Mouse (Mus musculus) embryonic facial prominence, embryonic 14.5 days (tissue): ENCODE data around the gene Nr2f1. TPM values are rescaled to one million over a fixed set of nuclear protein-coding genes. Genes with fewer than 3 reads are reported as not detected.

Source experiments
- ATAC-seq: fragments of 200-750 bp; cut with Nextera tagmentation; 2 replicates; pipeline ENCODE4 v1.8.0; 2017; ENCODE audit warnings: low read depth, moderate number of reproducible peaks, moderate TSS enrichment
- DNase-seq: peaks from one replicate; pipeline ENCODE4 v3.0.0-alpha.2; 2015; ENCODE audit warnings: low spot score
- H3K27ac ChIP-seq: fragments of 300-500 bp; sonication (generic); replicated peaks from 2 replicates; pipeline ENCODE4 v1.5.1; 2014; ENCODE audit warnings: low read depth, mild to moderate bottlenecking, low read length, moderate library complexity
- H3K27me3 ChIP-seq: fragments of 300-500 bp; sonication (generic); replicated peaks from 2 replicates; pipeline ENCODE4 v1.6.1; 2014; ENCODE audit warnings: low read length; ENCODE audit not compliant: control insufficient read depth, insufficient read depth
- H3K36me3 ChIP-seq: fragments of 300-500 bp; sonication (generic); 2 replicates; pipeline ENCODE4 v1.6.1; 2014; ENCODE audit warnings: low read length, mixed read lengths; ENCODE audit not compliant: control insufficient read depth, insufficient read depth
- H3K4me1 ChIP-seq: fragments of 300-500 bp; sonication (generic); 2 replicates; pipeline ENCODE4 v1.6.1; 2014; ENCODE audit warnings: antibody characterized with exemption, low read length; ENCODE audit not compliant: control insufficient read depth, insufficient read depth
- H3K4me2 ChIP-seq: fragments of 300-500 bp; sonication (generic); 2 replicates; pipeline ENCODE4 v1.6.1; 2014; ENCODE audit warnings: low read depth, mild to moderate bottlenecking, low read length, moderate library complexity, mixed read lengths
- H3K4me3 ChIP-seq: fragments of 300-500 bp; sonication (generic); 2 replicates; pipeline ENCODE4 v1.5.1; 2014; ENCODE audit warnings: low read depth, mild to moderate bottlenecking, low read length
- H3K9ac ChIP-seq: fragments of 300-500 bp; sonication (generic); 2 replicates; pipeline ENCODE4 v1.6.1; 2014; ENCODE audit warnings: low read depth, mild to moderate bottlenecking, low read length, moderate library complexity, mixed read lengths
- H3K9me3 ChIP-seq: fragments of 300-500 bp; sonication (generic); 2 replicates; pipeline ENCODE4 v1.6.1; 2016; ENCODE audit warnings: low read length; ENCODE audit not compliant: control insufficient read depth
- WGBS: fragments of 180-500 bp; shearing (Covaris S2); extraction: QIAGEN DNeasy Blood & Tissue Kit; methylation state at CpG from one replicate; pipeline ENCODE4 v1.1.7; 2014; 5-methylcytosine and 5-hydroxymethylcytosine counted together
- polyA plus RNA-seq: library from polyadenylated mRNA; unstranded; fragments of >200 nt; fragmentation: Nextera tagmentation; extraction: Ambion mirVana; gene quantifications from 2 replicates; pipeline ENCODE4 v1.2.1, GENCODE M21; 2014

Nr2f1 gene
- polyA plus RNA-seq, 1 experiment from 2014 or later: 17.9 TPM

- ATAC-seq (no peak), DNase-seq (no peak)
- Histone ChIP-seq H3K27ac (no peak overlapping the region), H3K4me2 (no peak overlapping the region), H3K4me3 (no peak overlapping the region), H3K36me3 (no peaks in the 10 kb centered on the region), H3K9ac (no peak overlapping the region), H3K27me3 (peaks cover 86% of the 10 kb centered on the region), H3K4me1 (0 out of 2 replicates have a peak, but pooled peaks cover 3% of the 10 kb centered on the region), H3K9me3 (no peaks in the 10 kb centered on the region)
- 37% methylated on average over 11 of the region's 12 CpGs for WGBS
These were observed 13.1 kb downstream of the Nr2f1 start for GRCm38 (mm10) chr13:78186340-78186946.

- no peak for ATAC-seq
- H3K9ac ChIP-seq: no peak overlapping the region
- H3K9me3 ChIP-seq: no peaks in the 10 kb centered on the region
- peak overlapping the region; percentile 29 for H3K4me2 ChIP-seq
- H3K4me3 ChIP-seq: no peak overlapping the region
- 13% methylated on average over 14 of the region's 14 CpGs for WGBS
- H3K4me1 ChIP-seq: 0 out of 2 replicates have a peak, but pooled peaks cover 6% of the 10 kb centered on the region
- peaks cover 88% of the 10 kb centered on the region for H3K27me3 ChIP-seq
- H3K36me3 ChIP-seq: no peaks in the 10 kb centered on the region
- no peak for DNase-seq
- peak overlapping the region; percentile 24; the same call in 1 of the 2 replicates for H3K27ac ChIP-seq
These were observed 14.6 kb downstream of the Nr2f1 start for GRCm38 (mm10) chr13:78184786-78185466.

- 29% methylated on average over 5 of the region's 5 CpGs for WGBS
- 0 out of 2 replicates have a peak, but pooled peaks cover 14% of the 10 kb centered on the region for H3K4me1 ChIP-seq
- H3K4me3 ChIP-seq: no peak overlapping the region
- no peak for ATAC-seq
- H3K9me3 ChIP-seq: no peaks in the 10 kb centered on the region
- DNase-seq: no peak
- no peaks in the 10 kb centered on the region for H3K36me3 ChIP-seq
- no peak overlapping the region for H3K9ac ChIP-seq
- no peak overlapping the region for H3K4me2 ChIP-seq
- no peak overlapping the region; the same call in 1 of the 2 replicates for H3K27ac ChIP-seq
- peaks cover 92% of the 10 kb centered on the region for H3K27me3 ChIP-seq
These were observed 15.6 kb downstream of the Nr2f1 start for GRCm38 (mm10) chr13:78183986-78184385.

GRCm38 (mm10) chr13:78183004-78183403, 16.6 kb downstream of the Nr2f1 start:
- 8% methylated on average over 5 of the region's 5 CpGs for WGBS
- peak overlapping the region; percentile 29; the same call in 1 of the 2 replicates for H3K4me3 ChIP-seq
- peak overlapping the region; percentile 52; the same call in 1 of the 2 replicates for H3K4me2 ChIP-seq
- DNase-seq (peak; percentile 54), ATAC-seq (no peak)
- H3K4me1 ChIP-seq: 0 out of 2 replicates have a peak, but pooled peaks cover 14% of the 10 kb centered on the region
- H3K9ac ChIP-seq: 0 out of 2 replicates have a peak overlapping the region, but pooled peaks have one; percentile 40
- H3K27ac ChIP-seq: peak overlapping the region; percentile 65; the same call in 1 of the 2 replicates
- peaks cover 99% of the 10 kb centered on the region for H3K27me3 ChIP-seq
- no peaks in the 10 kb centered on the region for H3K9me3 ChIP-seq
- no peaks in the 10 kb centered on the region for H3K36me3 ChIP-seq

GRCm38 (mm10) chr13:78181930-78182558, 17.5 kb downstream of the Nr2f1 start:
- ATAC-seq (peak; percentile 20; the same call in 1 of the 2 replicates), DNase-seq (no peak)
- H3K4me1 ChIP-seq: 0 out of 2 replicates have a peak, but pooled peaks cover 14% of the 10 kb centered on the region
- H3K9ac ChIP-seq: no peak overlapping the region
- peaks cover 97% of the 10 kb centered on the region for H3K27me3 ChIP-seq
- no peaks in the 10 kb centered on the region for H3K36me3 ChIP-seq
- no peaks in the 10 kb centered on the region for H3K9me3 ChIP-seq
- H3K4me3 ChIP-seq: peak overlapping the region; percentile 29
- WGBS: 0% methylated on average over 14 of the region's 14 CpGs
- peak overlapping the region; percentile 65 for H3K27ac ChIP-seq
- peak overlapping the region; percentile 52 for H3K4me2 ChIP-seq

GRCm38 (mm10) chr13:78181071-78181929, 18.3 kb downstream of the Nr2f1 start:
- Histone ChIP-seq H3K27me3 (peaks cover 96% of the 10 kb centered on the region), H3K4me3 (peak overlapping the region; percentile 29), H3K4me2 (peak overlapping the region; percentile 52), H3K36me3 (no peaks in the 10 kb centered on the region), H3K4me1 (0 out of 2 replicates have a peak, but pooled peaks cover 14% of the 10 kb centered on the region), H3K9me3 (no peaks in the 10 kb centered on the region), H3K27ac (peak overlapping the region; percentile 65; the same call in 1 of the 2 replicates), H3K9ac (no peak overlapping the region)
- WGBS: 1% methylated on average over 40 of the region's 44 CpGs
- DNase-seq (peak; percentile 60), ATAC-seq (0 out of 2 replicates have a peak, but pooled peaks have one; percentile 16)

GRCm38 (mm10) chr13:78180261-78180660, 19.3 kb downstream of the Nr2f1 start:
- ATAC-seq (no peak), DNase-seq (no peak)
- Histone ChIP-seq H3K4me2 (no peak overlapping the region), H3K4me3 (no peak overlapping the region), H3K9ac (no peak overlapping the region), H3K27ac (no peak overlapping the region), H3K36me3 (no peaks in the 10 kb centered on the region), H3K9me3 (no peaks in the 10 kb centered on the region), H3K4me1 (0 out of 2 replicates have a peak, but pooled peaks cover 14% of the 10 kb centered on the region), H3K27me3 (peaks cover 96% of the 10 kb centered on the region)
- 50% methylated on average over 3 of the region's 3 CpGs for WGBS
